Mouse (Mus musculus) cerebellum, adult 11 months (tissue): ENCODE data around the gene H2-Oa.
A peak's percentile ranks its signal among the peaks of the same experiment; 100 is the strongest.

ENCODE experiments used
- DNase-seq: peaks from one replicate; pipeline ENCODE4 v3.0.0; 2022

H2-Oa gene

GRCm38 (mm10) chr17:34092197-34092875 is at the start of gene H2-Oa:
Gene H2-Oa, plus strand, starts transcription at chr17:34092340.
- no peak for DNase-seq

- DNase-seq: no peak
Measured at GRCm38 (mm10) chr17:34045941-34046340, 46.2 kb upstream of the H2-Oa start.

DNA sequence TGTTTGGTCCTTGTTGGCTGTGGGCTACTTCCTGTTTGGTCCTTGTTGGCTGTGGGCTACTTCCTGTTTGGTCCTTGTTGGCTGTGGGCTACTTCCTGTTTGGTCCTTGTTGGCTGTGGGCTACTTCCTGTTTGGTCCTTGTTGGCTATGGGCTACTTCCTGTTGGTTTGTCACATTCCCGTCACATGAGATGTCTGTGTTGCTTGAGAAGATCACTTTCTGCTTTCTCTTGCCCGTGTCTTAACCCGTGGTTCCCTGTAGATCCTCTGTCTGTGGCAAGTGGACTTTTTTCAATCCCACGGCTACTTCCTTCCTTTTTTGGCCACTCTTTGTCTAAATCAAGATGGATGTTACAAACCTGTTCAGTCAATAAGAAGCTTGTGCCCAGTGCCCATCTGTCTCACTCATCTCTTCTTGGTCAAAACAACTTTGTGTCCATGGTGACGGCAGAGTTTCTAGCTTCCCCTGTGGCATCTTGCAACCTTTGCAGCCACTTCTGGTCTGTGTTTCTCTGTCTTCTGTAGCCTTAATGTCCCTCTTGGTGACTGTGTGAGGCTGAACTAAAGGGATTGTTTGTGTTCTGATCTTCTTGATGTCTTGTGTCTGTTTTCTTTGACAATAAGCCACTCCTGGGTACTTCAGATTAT is 44.6 kb upstream of the H2-Oa start:
- no peak for DNase-seq

- no peak for DNase-seq
Measured at GRCm38 (mm10) chr17:34057224-34057623, 34.9 kb upstream of the H2-Oa start.

DNA sequence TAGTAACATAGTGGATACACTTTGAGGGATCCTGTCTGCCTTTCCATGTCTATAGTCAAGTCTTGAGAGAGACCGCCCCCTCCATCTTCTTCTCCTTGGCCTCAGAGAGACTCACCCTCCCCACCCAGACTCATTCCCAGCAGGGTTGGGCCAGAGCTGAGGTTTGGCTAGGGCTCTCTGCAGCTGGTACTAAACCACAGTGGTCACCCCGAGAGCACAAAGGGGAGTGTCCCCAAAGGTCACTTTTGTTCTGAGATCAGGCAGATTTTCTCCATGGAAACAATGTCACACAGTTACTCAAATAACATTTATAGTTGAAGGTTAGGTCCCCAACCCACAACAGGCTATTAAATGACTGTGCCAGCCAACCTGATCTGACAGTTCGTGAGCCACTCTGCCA is 23.3 kb upstream of the H2-Oa start:
- no peak for DNase-seq

GRCm38 (mm10) chr17:34072091-34072490 is 20.0 kb upstream of the H2-Oa start:
- no peak for DNase-seq

- peak; percentile 42 for DNase-seq
Measured at GRCm38 (mm10) chr17:34075271-34075670, 16.9 kb upstream of the H2-Oa start.

DNA sequence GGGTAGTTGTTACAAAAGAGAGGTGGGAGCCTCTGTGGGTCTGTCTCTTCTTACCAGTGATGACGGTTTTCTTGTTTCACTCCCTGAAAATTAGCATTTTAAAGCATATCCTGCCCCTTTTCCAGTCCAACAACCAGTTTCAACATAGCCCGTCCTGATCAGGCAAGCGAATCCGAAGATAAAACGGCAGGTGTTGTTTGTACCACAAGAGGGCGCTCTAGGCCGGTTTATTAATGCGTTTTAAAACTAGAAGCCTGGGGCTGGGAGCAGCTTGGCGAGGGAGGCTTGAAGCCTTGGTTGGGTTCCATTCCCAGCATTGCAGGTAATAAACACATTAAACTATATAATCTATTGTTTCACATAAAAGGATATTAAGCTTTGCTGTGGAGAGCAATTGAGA is 14.6 kb upstream of the H2-Oa start:
- peak; percentile 43 for DNase-seq

- no peak for DNase-seq
Measured at GRCm38 (mm10) chr17:34078148-34078547, 14.0 kb upstream of the H2-Oa start.

GRCm38 (mm10) chr17:34079002-34079401 is 13.1 kb upstream of the H2-Oa start:
- no peak for DNase-seq

DNA sequence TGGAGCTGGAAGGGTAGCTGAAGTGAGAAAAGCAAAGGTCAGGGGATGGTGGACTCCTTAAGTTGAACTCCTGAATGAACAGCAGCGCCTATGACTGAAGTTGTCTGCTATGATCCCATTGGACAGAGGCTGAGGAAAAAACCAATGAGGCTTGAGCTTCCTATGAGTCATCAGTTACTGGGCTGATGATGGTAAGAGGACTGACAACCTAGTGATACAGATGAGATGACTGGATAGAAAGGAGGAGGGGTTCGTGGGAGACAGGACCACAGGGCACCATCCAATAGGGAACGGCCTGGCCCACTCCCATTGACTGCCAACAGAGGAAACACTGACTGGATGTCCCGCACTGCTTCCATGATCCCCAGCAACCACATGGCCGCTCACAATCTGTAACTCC is 12.5 kb upstream of the H2-Oa start:
- DNase-seq: no peak

GRCm38 (mm10) chr17:34083104-34083503 is 9.0 kb upstream of the H2-Oa start:
- no peak for DNase-seq

- no peak for DNase-seq
Measured at GRCm38 (mm10) chr17:34087386-34087785, 4.8 kb upstream of the H2-Oa start.

GRCm38 (mm10) chr17:34088124-34088523 is 4.0 kb upstream of the H2-Oa start:
- no peak for DNase-seq

DNA sequence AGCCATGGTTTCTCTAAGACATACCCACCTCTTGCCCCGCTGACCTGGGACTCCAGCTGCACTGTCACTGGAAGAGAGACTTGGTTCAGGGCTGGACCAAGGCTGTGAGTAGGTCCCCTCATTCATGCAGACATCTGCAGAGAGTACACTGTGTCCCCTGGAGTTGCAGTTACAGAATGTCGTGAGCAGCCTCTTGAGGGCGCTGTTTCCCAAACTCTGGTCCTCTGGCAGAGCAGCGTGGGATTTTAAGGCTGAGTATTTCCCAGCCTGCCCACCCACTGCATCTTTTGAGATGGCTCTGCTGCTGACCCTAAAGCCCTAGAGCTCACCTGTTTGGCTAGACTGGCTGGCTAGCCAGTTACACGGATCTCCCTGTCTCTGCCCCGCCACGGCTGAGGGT is 1.2 kb upstream of the H2-Oa start:
- DNase-seq: no peak

GRCm38 (mm10) chr17:34093199-34093874 is 1.2 kb downstream of the H2-Oa start:
- DNase-seq: no peak

GRCm38 (mm10) chr17:34094283-34095035 is 2.3 kb downstream of the H2-Oa start:
- no peak for DNase-seq

DNA sequence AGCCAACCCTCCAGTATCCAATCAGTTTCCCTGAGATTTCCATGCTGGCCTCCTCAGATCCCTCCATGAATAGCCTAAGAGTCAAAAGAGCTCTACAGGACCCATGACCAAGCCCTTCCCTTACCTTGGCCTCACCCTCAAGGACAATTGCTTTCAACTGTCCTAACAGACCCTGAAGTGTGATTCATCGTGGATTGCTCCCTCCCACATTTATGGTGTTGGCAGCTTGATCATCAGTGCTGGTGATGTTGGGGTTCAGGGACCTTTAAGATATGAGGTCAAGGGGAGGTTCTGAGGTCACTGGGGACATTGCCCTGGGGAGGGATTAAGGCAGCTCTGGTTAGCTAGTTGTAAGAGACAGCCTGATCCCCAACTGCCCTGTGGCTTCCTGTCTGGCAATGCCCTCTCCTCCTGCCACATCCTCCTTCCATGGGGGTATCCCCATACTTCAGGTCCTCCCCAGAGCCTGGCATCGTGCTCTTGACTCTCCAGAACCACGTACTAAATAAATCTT is 4.4 kb downstream of the H2-Oa start:
- no peak for DNase-seq

GRCm38 (mm10) chr17:34097272-34097671 is 5.1 kb downstream of the H2-Oa start:
- DNase-seq: no peak

GRCm38 (mm10) chr17:34098709-34099479 is 6.8 kb downstream of the H2-Oa start:
- no peak for DNase-seq

DNA sequence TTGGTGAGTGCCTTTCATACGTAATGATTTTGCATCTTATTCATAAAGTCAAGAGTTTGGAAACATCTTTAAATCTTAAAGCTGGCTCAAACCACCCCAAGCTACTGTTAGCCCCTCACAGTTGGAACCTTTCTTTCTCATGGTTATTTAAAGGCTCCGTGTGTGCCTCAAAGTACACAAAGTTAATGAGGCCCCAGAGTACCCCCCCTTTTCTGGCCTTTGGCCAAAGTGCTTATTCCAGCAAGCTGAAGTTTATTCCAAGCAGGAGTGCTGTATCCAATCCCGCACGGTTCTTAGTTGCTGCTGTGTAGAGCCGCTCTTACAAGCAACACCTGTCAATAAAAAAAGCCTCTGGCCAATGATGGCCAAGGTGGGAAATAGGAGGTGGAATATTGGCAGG is 7.4 kb downstream of the H2-Oa start:
- DNase-seq: no peak

- no peak for DNase-seq
Measured at GRCm38 (mm10) chr17:34101185-34101584, 9.0 kb downstream of the H2-Oa start.
